Mouse (Mus musculus): ENCODE data around the gene Ttc39d. TPM values are rescaled to one million over a fixed set of nuclear protein-coding genes. Genes with fewer than 3 reads are reported as not detected.

Ttc39d gene
- total and polyA plus RNA-seq, 3 experiments: 0.13 TPM; not detected in 2

DNA sequence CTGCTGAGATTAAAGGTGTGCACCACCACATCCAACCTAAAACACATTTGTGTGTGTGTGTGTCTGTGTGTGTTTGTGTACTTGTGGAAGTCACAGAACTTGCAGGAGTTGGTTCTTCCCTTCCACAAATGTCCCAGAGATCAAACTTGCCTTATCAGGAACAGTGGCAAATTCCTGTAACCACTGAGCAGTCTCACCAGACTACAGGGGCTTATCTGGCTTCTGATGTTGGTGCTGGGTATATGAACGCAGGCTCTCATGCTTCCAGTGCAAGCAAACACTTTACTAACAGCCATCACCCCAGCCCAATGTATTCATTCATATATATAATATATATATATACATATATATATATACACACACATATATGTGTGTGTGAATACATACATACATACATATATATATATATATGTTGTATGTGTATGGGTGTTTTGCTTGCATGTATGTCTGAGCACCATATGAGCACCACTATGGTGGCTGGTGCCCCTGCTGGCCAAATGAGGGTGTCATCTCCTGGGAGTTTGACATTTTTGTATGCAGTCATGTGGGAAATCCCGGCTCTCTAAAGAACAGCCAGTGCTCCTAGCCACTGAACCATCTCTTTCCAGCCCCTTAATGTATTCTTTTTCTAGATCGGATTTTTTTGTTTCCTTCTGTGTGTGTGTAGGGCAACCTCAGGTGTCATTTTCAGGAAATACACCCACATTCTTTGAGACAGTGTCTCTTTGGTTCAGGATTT, 14.8 kb downstream of the Ttc39d start:
- Histone ChIP-seq H3K4me3 (replicated peaks in 1 of 3; ENCODE audit: low read depth in 2 of 3, low read length in 2 of 3, poor library complexity in 1 of 3) (no peak overlapping the region), H3K4me1 (ENCODE audit: control insufficient read depth in 1 of 2, insufficient read depth in 2 of 2) (peaks cover 5 to 32% of the 10 kb centered on the region in 2 experiments; a peak in 3 of 4 replicates), H3K4me2 (ENCODE audit: insufficient read depth, low read depth, poor library complexity, severe bottlenecking) (peak overlapping the region; percentile 84), H3K79me2 (replicated peaks; ENCODE audit: control insufficient read depth, extremely low read depth, insufficient read depth, poor library complexity, severe bottlenecking) (peaks cover 12% of the 10 kb centered on the region), H3K36me3 (replicated peaks in 1 of 2; ENCODE audit: control insufficient read depth in 1 of 2, insufficient read depth in 1 of 2, low read length in 1 of 2) (peaks cover 0 to 5% of the 10 kb centered on the region in 2 experiments), H3K27ac (ENCODE audit: insufficient read depth, low read depth) (no peak overlapping the region), H3K9me3 (replicated peaks; ENCODE audit: low read length) (no peaks in the 10 kb centered on the region), H3K9ac (ENCODE audit: insufficient read depth, low read depth) (peak overlapping the region; percentile 39; the same call in 1 of the 2 replicates), H3K27me3 (replicated peaks) (no peaks in the 10 kb centered on the region)
- dilution Hi-C loops (cut with MboI; ENCODE audit: extremely low pct_ligation_motif_present, extremely low pct_unique_long_range_greater_than_20kb, low sequenced_read_pairs) (no loop called here), in situ Hi-C loops (cut with MboI; ENCODE audit: low pct_ligation_motif_present, low pct_unique_long_range_greater_than_20kb, low sequenced_read_pairs) (no loop called here)
- TF ChIP-seq JUN (IDR thresholded peaks at IDR 0.05; ENCODE audit: insufficient read depth, low read depth, low read length) (0 out of 2 replicates have a peak, but pooled peaks have one; percentile 4), UBTF (IDR thresholded peaks at IDR 0.05; ENCODE audit: low read depth, low read length) (no peak), ZNF384 (IDR thresholded peaks at IDR 0.05; ENCODE audit: low read depth, low read length) (peak; percentile 83; the same call in 1 of the 2 replicates), ZMIZ1 (IDR thresholded peaks at IDR 0.05; ENCODE audit: low read depth, low read length) (no peak), HCFC1 (IDR thresholded peaks at IDR 0.05; ENCODE audit: low read depth, low read length) (peak; percentile 42; the same call in 1 of the 2 replicates), PAX5 (IDR thresholded peaks at IDR 0.05; ENCODE audit: low read length) (no peak), TBP (conservative IDR thresholded peaks at IDR 0.05; ENCODE audit: low read depth, low read length) (no peak), SIN3A (IDR thresholded peaks at IDR 0.05; ENCODE audit: low read length) (no peak; the same call in none of the 2 replicates), JUND (conservative IDR thresholded peaks at IDR 0.05; ENCODE audit: low read depth, low read length) (peak; percentile 41; the same call in 1 of the 2 replicates), MYC (IDR thresholded peaks at IDR 0.05; ENCODE audit: low read depth, low read length) (peak; percentile 45; the same call in 1 of the 2 replicates), ETS1 (conservative IDR thresholded peaks at IDR 0.05; ENCODE audit: low read depth, low read length) (peak; percentile 41; the same call in 1 of the 2 replicates), TCF12 (IDR thresholded peaks at IDR 0.05; ENCODE audit: low read depth, low read length) (0 out of 2 replicates have a peak, but pooled peaks have one; percentile 14), MEF2A (IDR thresholded peaks at IDR 0.05; ENCODE audit: borderline replicate concordance, low read depth, low read length) (peak; percentile 73; the same call in 1 of the 2 replicates), BHLHE40 (IDR thresholded peaks at IDR 0.05; ENCODE audit: low read depth, low read length) (peak; percentile 11; the same call in 1 of the 2 replicates), NRF1 (IDR thresholded peaks at IDR 0.05; ENCODE audit: low read depth, low read length) (no peak), ZKSCAN1 (IDR thresholded peaks at IDR 0.05; ENCODE audit: borderline replicate concordance, low read depth, low read length) (no peak), MAZ (IDR thresholded peaks at IDR 0.05; ENCODE audit: low read depth, low read length) (peak; percentile 40; the same call in 1 of the 2 replicates), KAT2A (IDR thresholded peaks at IDR 0.05; ENCODE audit: insufficient replicate concordance, low read length) (no peak), RCOR1 (conservative IDR thresholded peaks at IDR 0.05; ENCODE audit: low read depth, low read length) (0 out of 2 replicates have a peak, but pooled peaks have one; percentile 28), MAFK (IDR thresholded peaks at IDR 0.05; ENCODE audit: insufficient replicate concordance, low read length) (0 out of 2 replicates have a peak, but pooled peaks have one; percentile 31), POLR2AphosphoS2 (IDR thresholded peaks at IDR 0.05; ENCODE audit: low read depth, low read length) (no peak), EP300 (IDR thresholded peaks at IDR 0.05; ENCODE audit: low read length) (peak; percentile 70), SMC3 (IDR thresholded peaks at IDR 0.05; ENCODE audit: low read depth, low read length) (peak; percentile 28; the same call in 1 of the 2 replicates), MAX (IDR thresholded peaks at IDR 0.05; ENCODE audit: low read length) (peak; percentile 68), ELF1 (IDR thresholded peaks at IDR 0.05; ENCODE audit: low read depth, low read length) (no peak; the same call in 1 of the 2 replicates), ZC3H11A (IDR thresholded peaks at IDR 0.05; ENCODE audit: low read depth, low read length) (no peak), CHD1 (IDR thresholded peaks at IDR 0.05; ENCODE audit: low read depth, low read length) (no peak), MXI1 (IDR thresholded peaks at IDR 0.05; ENCODE audit: low read depth, low read length) (peak; percentile 64; the same call in 1 of the 2 replicates), CTCF (conservative IDR thresholded peaks at IDR 0.05 in 1 of 2, IDR thresholded peaks at IDR 0.05 in 1 of 2; ENCODE audit: low read depth in 2 of 2, low read length in 2 of 2) (peak; percentile 24 to 69; a peak in 3 of 4 replicates), CHD2 (IDR thresholded peaks at IDR 0.05; ENCODE audit: low read length) (no peak), IRF4 (IDR thresholded peaks at IDR 0.05; ENCODE audit: low read depth, low read length) (peak; percentile 77), NELFE (IDR thresholded peaks at IDR 0.05; ENCODE audit: low read depth, low read length) (no peak), POLR2A (IDR thresholded peaks at IDR 0.05; ENCODE audit: low read depth, low read length) (no peak), GABPA (IDR thresholded peaks at IDR 0.05; ENCODE audit: insufficient replicate concordance, low read depth, low read length) (no peak), USF1 (IDR thresholded peaks at IDR 0.05; ENCODE audit: low read depth, low read length) (no peak; the same call in 1 of the 2 replicates), USF2 (conservative IDR thresholded peaks at IDR 0.05; ENCODE audit: low read depth, low read length) (no peak), RAD21 (IDR thresholded peaks at IDR 0.05; ENCODE audit: low read depth, low read length) (peak; percentile 42), E2F4 (IDR thresholded peaks at IDR 0.05; ENCODE audit: insufficient replicate concordance, low read depth, low read length) (no peak)
- DNase-seq (ENCODE audit: extremely low read depth): peak; percentile 84

Data from CH12.LX (cell line).